Mouse (Mus musculus) mesoderm, embryonic 11.5 days (tissue): ENCODE measurements around the gene Ptgfrn.

Experiments used
- DNase-seq: peaks from one replicate; pipeline ENCODE4 v3.0.0-alpha.2; 2012; ENCODE audit warnings: low read depth, low spot score

Gene Ptgfrn

DNA sequence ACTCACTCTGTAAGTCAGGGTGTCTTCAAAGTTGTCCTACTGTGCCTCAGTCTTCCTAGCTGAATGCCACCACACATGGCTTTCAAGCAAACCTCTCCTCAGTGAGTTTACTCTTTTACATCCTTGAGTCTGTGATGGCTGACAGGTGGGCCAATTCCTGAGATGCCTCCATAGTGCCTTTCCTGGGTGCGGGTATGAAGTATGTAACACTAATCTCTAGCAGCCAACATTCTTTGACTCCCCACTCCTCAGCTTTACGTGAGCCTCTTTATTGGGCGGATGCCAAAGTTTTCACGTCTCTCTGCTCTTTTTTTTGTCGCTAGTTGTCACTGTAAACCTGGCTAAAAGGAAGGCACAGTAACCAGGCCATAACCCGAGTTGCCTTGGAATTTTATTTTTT lies 104.7 kb downstream of the Ptgfrn start:
- no peak for DNase-seq

DNA sequence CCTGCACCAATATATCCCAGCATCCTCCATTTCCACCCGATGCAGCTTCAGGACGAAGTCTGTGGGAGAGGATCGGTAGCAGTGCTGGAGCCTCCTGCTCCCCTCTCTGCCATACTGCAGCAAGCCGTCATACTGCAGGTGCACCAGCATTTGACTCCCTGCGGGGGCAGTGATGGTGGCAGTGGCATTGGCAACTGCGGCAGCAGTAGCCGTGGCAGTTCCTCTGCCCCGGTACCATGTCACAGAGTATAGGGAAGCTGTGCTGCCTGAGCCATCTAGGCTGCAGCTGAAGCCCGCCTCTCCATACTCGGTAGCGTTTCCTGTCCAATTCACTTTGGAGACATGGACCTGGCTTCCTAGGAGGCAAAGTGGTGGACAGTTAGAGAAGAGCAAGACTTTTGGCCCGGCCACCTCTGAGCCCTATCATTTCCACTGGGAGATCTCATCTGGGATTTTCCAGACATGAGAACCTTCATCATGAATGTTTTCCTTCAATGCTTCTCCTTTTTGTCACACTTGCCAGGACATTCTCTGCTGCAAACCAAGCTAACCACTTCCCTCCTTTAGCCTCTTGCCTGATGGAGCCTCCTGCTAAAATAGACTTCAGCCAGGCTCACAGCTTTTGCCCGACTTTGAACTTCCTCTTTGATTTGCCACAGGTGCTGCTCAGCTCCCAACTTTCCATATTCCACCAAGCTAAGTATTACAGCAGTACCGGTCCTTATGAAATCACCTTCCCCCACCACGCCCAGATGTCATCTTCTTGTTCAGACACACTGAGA lies 106.3 kb downstream of the Ptgfrn start:
- DNase-seq, result no peak

GRCm38 (mm10) chr3:100999732-101000131 lies 110.3 kb downstream of the Ptgfrn start:
- no peak for DNase-seq

DNA sequence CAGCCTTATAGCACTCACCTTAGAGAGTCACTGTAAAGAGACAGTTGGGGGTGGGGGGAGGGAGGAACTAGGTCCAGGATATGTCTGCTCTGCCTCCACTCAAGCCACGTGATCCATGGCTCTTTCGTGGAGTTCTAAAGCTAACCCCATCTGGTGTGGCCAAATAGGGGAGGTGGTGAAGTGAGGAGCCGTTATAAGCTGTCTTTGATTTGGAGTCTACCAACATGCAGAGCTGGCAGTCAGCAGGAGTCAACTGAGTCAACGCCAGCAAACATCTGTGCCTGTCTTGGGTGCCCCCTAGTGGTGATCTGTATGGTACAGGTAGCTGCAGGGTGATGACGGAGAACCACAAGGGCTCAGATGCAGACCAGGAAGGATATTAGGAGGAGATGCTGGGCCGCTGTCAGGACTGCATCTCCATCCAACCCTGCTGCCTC lies 111.2 kb downstream of the Ptgfrn start:
- DNase-seq, result peak; percentile 79

GRCm38 (mm10) chr3:100997785-100998570 lies 112.1 kb downstream of the Ptgfrn start:
- DNase-seq, result no peak

DNA sequence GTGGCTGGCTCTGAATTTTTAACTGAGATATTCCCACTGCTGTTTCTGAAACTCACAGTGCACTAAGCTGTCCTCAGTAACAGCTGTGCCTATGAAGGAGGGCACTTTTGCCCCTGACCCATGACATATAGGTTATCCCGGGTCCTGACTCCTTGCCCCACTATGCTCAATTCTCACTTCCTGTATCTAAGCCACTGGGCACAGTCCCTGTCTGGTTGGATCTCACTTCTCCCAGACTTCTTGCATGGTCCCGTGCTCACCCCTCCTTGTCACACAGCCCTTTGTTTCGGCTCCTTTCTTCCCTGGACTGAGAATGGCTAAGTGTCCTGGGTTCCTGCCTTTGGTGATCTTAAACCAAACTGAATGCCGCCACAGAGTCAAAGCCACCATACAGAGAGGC lies 115.8 kb downstream of the Ptgfrn start:
- DNase-seq, result no peak

GRCm38 (mm10) chr3:100993718-100994117 lies 116.4 kb downstream of the Ptgfrn start:
- DNase-seq, result no peak

DNA sequence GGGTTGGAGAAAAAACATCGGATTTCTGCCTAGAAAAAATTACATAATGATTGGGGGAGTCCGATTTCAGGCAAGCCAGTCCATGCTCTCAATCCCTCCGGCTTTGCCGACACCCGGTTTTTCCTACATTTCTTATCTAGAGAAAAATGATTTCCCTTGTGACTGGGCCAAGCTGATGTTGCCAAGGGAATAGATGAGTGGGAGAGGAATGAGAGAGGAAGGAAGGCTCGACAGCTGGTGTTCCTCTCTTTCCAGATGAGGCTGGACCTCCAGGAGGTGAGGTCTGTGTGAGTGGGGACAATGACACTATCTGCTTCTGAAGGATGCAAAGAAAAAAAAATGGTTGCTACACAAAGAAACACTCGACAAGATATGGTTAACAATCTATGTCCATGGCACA lies 116.9 kb downstream of the Ptgfrn start:
- no peak for DNase-seq
